Mouse (Mus musculus) MEL (cell line): ENCODE data around the gene Sgpp2.

Experiments used
- CTCF ChIP-seq, 3 experiments: IDR thresholded peaks in 2 of 3; conservative IDR thresholded peaks in 1 of 3; 2 replicates each; pipeline ENCODE4 v1.5.1; 2011 to 2012; ENCODE audit warnings: low read length in 3 of 3, low read depth in 2 of 3, mild to moderate bottlenecking in 2 of 3, improper control_type of control experiment in 1 of 3, inconsistent platforms in 1 of 3, mixed read lengths in 1 of 3, moderate library complexity in 1 of 3; ENCODE audit not compliant: control insufficient read depth in 1 of 3, insufficient read depth in 1 of 3, poor library complexity in 1 of 3, severe bottlenecking in 1 of 3
- EP300 ChIP-seq, 2 experiments: IDR thresholded peaks; 2 replicates each; pipeline ENCODE4 v1.6.1; 2011; ENCODE audit warnings: improper control_type of control experiment in 2 of 2, low read length in 2 of 2, low read depth in 1 of 2, mild to moderate bottlenecking in 1 of 2
- HCFC1 ChIP-seq: IDR thresholded peaks from 2 replicates; pipeline ENCODE4 v1.6.1; 2012; ENCODE audit warnings: low read depth, mild to moderate bottlenecking, inconsistent platforms, low read length, improper control_type of control experiment, moderate library complexity
- MAX ChIP-seq: IDR thresholded peaks from 2 replicates; pipeline ENCODE4 v1.6.1; 2011; ENCODE audit warnings: low read length, improper control_type of control experiment
- MEF2A ChIP-seq: IDR thresholded peaks from 2 replicates; pipeline ENCODE4 v1.6.1; 2014; ENCODE audit warnings: low read depth, mild to moderate bottlenecking, inconsistent platforms, low read length, improper control_type of control experiment; ENCODE audit not compliant: poor library complexity, insufficient replicate concordance, severe bottlenecking; ENCODE audit errors: extremely low read depth
- MXI1 ChIP-seq: IDR thresholded peaks from 2 replicates; pipeline ENCODE4 v1.6.1; 2011; ENCODE audit warnings: mild to moderate bottlenecking, low read depth, low read length, improper control_type of control experiment
- MYC ChIP-seq: IDR thresholded peaks from 2 replicates; pipeline ENCODE4 v1.6.1; 2011; ENCODE audit warnings: low read depth, mild to moderate bottlenecking, low read length, improper control_type of control experiment, moderate library complexity
- POLR2A ChIP-seq, 2 experiments: IDR thresholded peaks; 2 replicates each; pipeline ENCODE4 v1.6.1; 2011 to 2012; ENCODE audit warnings: low read length in 2 of 2, mild to moderate bottlenecking in 2 of 2, control low read depth in 1 of 2, improper control_type of control experiment in 1 of 2, low read depth in 1 of 2, moderate library complexity in 1 of 2; ENCODE audit not compliant: control insufficient read depth in 1 of 2, insufficient read depth in 1 of 2, poor library complexity in 1 of 2
- TAL1 ChIP-seq: IDR thresholded peaks from 2 replicates; pipeline ENCODE4 v1.6.1; 2012; ENCODE audit warnings: mild to moderate bottlenecking, inconsistent platforms, low read length, moderate library complexity, mixed read lengths

DNA sequence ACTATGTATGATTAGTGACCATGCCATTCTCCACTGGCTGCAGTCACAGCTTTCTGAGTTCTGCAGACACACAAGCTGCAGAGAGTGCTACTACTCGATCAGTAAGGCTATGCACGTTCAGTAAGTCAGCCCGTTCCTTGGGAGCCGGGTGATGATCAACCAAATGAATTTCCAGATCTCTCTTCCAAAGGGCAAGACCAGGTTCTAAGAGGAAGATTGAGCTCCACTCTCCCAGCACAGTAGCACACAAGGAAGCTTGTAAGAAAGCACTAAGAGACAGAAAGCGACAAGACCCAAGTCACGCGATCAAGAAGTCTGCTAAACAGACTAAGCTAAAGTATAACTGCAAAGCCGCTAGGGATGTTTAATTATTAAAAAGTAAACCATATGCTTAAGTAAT lies 130.6 kb downstream of the Sgpp2 start:
- TF ChIP-seq MAX = no peak
- TF ChIP-seq CTCF (IDR thresholded peaks at IDR 0.05 in 2 of 3, conservative IDR thresholded peaks at IDR 0.05 in 1 of 3; ENCODE audit: control insufficient read depth in 1 of 3, insufficient read depth in 1 of 3, low read depth in 2 of 3, low read length in 3 of 3, poor library complexity in 1 of 3, severe bottlenecking in 1 of 3) = no peak
- TF ChIP-seq MXI1 = no peak
- no peak for TF ChIP-seq TAL1
- no peak for TF ChIP-seq EP300 (IDR thresholded peaks at IDR 0.05; ENCODE audit: low read depth in 1 of 2, low read length in 2 of 2)
- no peak for TF ChIP-seq MYC
- no peak for TF ChIP-seq POLR2A (IDR thresholded peaks at IDR 0.05; ENCODE audit: control insufficient read depth in 1 of 2, insufficient read depth in 1 of 2, low read depth in 1 of 2, low read length in 2 of 2, poor library complexity in 1 of 2)
- no peak for TF ChIP-seq MEF2A
- no peak for TF ChIP-seq HCFC1
